Mouse (Mus musculus): ENCODE data around the gene Gm27179.
"Not testable (repeated sequence)": the region's sequence is repeated elsewhere in the genome, so short reads cannot be mapped to it uniquely, and the experiment has no call there.

DNA sequence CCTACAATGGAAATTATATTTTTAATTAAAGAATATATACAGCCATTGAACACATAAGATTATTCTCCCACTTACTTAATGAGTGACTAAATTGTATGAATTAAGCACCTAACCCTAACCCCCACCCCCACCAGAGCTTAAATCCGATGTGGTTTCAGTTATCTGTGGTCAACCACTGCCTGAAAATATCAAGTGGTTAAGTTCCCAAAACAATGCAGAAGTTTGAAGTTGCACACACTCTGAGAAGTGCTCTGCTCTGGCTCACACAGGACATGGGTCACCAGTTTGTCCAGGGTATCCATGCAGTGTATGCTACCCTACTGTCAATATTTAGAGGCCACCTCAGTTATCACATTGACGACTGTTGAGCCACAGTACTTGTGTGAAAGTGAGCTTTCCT, 32.7 kb upstream of the Gm27179 start:
- TF ChIP-seq CTCF (IDR thresholded peaks at IDR 0.05; ENCODE audit: borderline replicate concordance, extremely low read depth, insufficient read depth, insufficient read length); POLR2A (IDR thresholded peaks at IDR 0.05; ENCODE audit: borderline replicate concordance, extremely low read depth, insufficient read depth, insufficient read length, poor library complexity, severe bottlenecking): not testable (repeated sequence)

All from brain, embryonic 14.5 days (tissue).